Mouse (Mus musculus) neural tube, embryonic 11.5 days (tissue): Measurements from ENCODE around the gene Rapgef5. TPM values are rescaled to one million over a fixed set of nuclear protein-coding genes. Genes with fewer than 3 reads are reported as not detected.

ENCODE experiments used
- ATAC-seq: fragments of 200-750 bp; cut with Nextera tagmentation; 2 replicates; pipeline ENCODE4 v1.8.0; 2017; ENCODE audit warnings: moderate number of reproducible peaks, mild to moderate bottlenecking, moderate TSS enrichment, moderate library complexity; ENCODE audit not compliant: insufficient read depth, low FRiP score, low TSS enrichment
- DNase-seq: peaks from one replicate; pipeline ENCODE4 v3.0.0-alpha.2; 2015; ENCODE audit warnings: low spot score
- H3K27ac ChIP-seq: fragments of 300-500 bp; sonication (generic); 2 replicates; pipeline ENCODE4 v1.5.1; 2014; ENCODE audit warnings: low read depth, mild to moderate bottlenecking, low read length
- H3K27me3 ChIP-seq: fragments of 300-500 bp; sonication (generic); 2 replicates; pipeline ENCODE4 v1.6.1; 2014; ENCODE audit warnings: mild to moderate bottlenecking, low read length, mixed read lengths; ENCODE audit not compliant: control insufficient read depth, insufficient read depth
- H3K36me3 ChIP-seq: fragments of 300-500 bp; sonication (generic); 2 replicates; pipeline ENCODE4 v1.6.1; 2014; ENCODE audit warnings: mild to moderate bottlenecking, low read length, moderate library complexity, mixed read lengths; ENCODE audit not compliant: control insufficient read depth, insufficient read depth
- H3K4me1 ChIP-seq: fragments of 300-500 bp; sonication (generic); 2 replicates; pipeline ENCODE4 v1.6.1; 2014; ENCODE audit warnings: low read length, mixed read lengths; ENCODE audit not compliant: control insufficient read depth, insufficient read depth
- H3K4me2 ChIP-seq: fragments of 300-500 bp; sonication (generic); 2 replicates; pipeline ENCODE4 v1.6.1; 2014; ENCODE audit warnings: low read depth, mild to moderate bottlenecking, moderate library complexity
- H3K4me3 ChIP-seq: fragments of 300-500 bp; sonication (generic); 2 replicates; pipeline ENCODE4 v1.5.1; 2014; ENCODE audit warnings: low read depth, low read length
- H3K9ac ChIP-seq: fragments of 300-500 bp; sonication (generic); 2 replicates; pipeline ENCODE4 v1.6.1; 2014; ENCODE audit warnings: mild to moderate bottlenecking, low read length
- H3K9me3 ChIP-seq: fragments of 300-500 bp; sonication (generic); 2 replicates; pipeline ENCODE4 v1.6.1; 2016; ENCODE audit warnings: low read length; ENCODE audit not compliant: control insufficient read depth
- WGBS: fragments of 180-500 bp; shearing (Covaris S2); extraction: QIAGEN DNeasy Blood & Tissue Kit; methylation state at CpG from one replicate; pipeline ENCODE4 v1.1.7; 2014; 5-methylcytosine and 5-hydroxymethylcytosine counted together
- polyA plus RNA-seq: library from polyadenylated mRNA; unstranded; fragments of >200 nt; fragmentation: Nextera tagmentation; extraction: Ambion mirVana; gene quantifications from 2 replicates; pipeline ENCODE4 v1.2.1, GENCODE M21; 2014

Gene Rapgef5
- polyA plus RNA-seq, 1 experiment from 2014 or later = 16.6 TPM

DNA sequence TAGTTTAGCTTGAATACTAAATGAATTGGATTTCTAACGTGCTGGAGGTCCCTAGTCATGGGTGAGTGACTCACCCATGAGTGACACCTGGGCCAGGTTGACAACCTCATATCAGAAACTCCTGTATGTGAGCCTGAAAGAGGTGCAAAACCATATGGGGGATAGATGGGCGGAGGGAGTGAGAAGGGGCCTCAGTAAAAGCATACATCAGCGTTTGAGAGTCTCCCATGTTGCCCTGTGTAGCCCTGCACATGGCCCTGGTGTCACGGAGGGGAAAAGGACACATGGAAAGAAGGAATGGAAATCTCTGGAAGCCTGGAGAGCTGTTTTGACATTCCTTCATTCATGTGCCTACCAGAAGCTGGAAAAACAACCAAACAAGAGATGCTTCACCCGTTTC, 175.1 kb downstream of the Rapgef5 start:
- H3K27ac ChIP-seq = no peak overlapping the region

DNA sequence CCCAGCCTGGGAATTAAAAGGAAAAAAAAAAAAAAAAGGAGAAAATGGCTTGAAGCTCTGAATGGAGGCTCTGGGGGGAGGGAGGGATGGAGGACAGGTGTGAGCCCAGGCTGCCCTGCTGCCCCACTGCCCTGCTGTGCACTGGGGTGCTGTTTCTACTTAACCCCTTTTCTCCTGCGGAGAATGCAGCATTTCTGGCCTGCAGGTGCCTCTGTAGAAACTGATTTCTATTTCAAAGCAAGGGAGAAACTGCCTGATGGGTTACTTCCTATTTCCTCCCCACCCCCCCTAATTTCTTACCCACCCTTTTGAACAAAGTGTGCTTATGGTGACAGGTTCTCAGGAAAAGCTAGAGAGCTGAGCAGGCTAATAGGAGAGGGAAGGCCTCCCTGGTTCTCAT, 176.5 kb downstream of the Rapgef5 start:
- WGBS = 29% methylated on average over 1 of the region's 1 CpGs
- no peaks in the 10 kb centered on the region for H3K36me3 ChIP-seq
- H3K4me1 ChIP-seq = peaks cover 7% of the 10 kb centered on the region
- no peak overlapping the region for H3K4me3 ChIP-seq
- ATAC-seq = no peak
- H3K9me3 ChIP-seq = no peaks in the 10 kb centered on the region
- no peak overlapping the region for H3K9ac ChIP-seq
- H3K27me3 ChIP-seq = no peaks in the 10 kb centered on the region
- no peak for DNase-seq
- no peak overlapping the region; the same call in 1 of the 2 replicates for H3K4me2 ChIP-seq
- H3K27ac ChIP-seq = no peak overlapping the region

More for the DNA sequence above, 175.1 kb downstream of the Rapgef5 start:
- no peak for ATAC-seq
- Histone ChIP-seq H3K4me3 (no peak overlapping the region), H3K36me3 (no peaks in the 10 kb centered on the region), H3K27me3 (no peaks in the 10 kb centered on the region), H3K9ac (no peak overlapping the region), H3K4me2 (peak overlapping the region; percentile 3; the same call in 1 of the 2 replicates), H3K9me3 (no peaks in the 10 kb centered on the region), H3K4me1 (peaks cover 11% of the 10 kb centered on the region)
- DNase-seq = no peak
- 78% methylated on average over 5 of the region's 5 CpGs for WGBS

GRCm38 (mm10) chr12:117699950-117700665, 183.8 kb downstream of the Rapgef5 start:
- Histone ChIP-seq H3K27me3 (no peaks in the 10 kb centered on the region), H3K36me3 (no peaks in the 10 kb centered on the region), H3K9me3 (no peaks in the 10 kb centered on the region), H3K4me3 (no peak overlapping the region), H3K4me2 (no peak overlapping the region), H3K27ac (no peak overlapping the region), H3K9ac (no peak overlapping the region), H3K4me1 (no peaks in the 10 kb centered on the region)
- WGBS = 90% methylated on average over 3 of the region's 3 CpGs
- ATAC-seq (no peak), DNase-seq (no peak)

GRCm38 (mm10) chr12:117700927-117701326, 184.6 kb downstream of the Rapgef5 start:
- H3K27ac ChIP-seq = no peak overlapping the region
- H3K4me1 ChIP-seq = no peaks in the 10 kb centered on the region
- WGBS = 72% methylated on average over 6 of the region's 6 CpGs
- no peak overlapping the region for H3K4me2 ChIP-seq
- H3K9ac ChIP-seq = no peak overlapping the region
- no peaks in the 10 kb centered on the region for H3K27me3 ChIP-seq
- no peak overlapping the region for H3K4me3 ChIP-seq
- no peak for DNase-seq
- no peaks in the 10 kb centered on the region for H3K36me3 ChIP-seq
- no peak for ATAC-seq
- H3K9me3 ChIP-seq = no peaks in the 10 kb centered on the region

DNA sequence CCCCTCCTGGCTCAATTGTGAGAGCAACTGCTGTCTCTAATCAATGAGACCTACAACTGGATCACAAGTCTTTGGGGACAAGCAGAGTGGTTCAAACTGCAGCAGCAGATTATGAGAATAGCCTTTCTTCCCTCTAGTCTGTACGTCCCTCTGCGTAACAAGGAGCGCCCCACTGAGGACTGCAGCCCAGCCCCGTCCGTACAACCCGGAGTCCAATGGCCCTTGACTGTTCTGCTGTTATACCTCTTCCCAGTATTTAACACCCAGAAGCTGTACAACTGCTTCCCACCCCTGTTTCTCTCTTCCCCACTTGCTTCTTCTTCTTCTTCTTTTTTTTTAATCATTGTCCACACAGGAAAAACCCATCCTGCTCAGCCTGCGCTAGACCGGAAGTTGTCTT, 186.0 kb downstream of the Rapgef5 start:
- H3K4me3 ChIP-seq = no peak overlapping the region
- DNase-seq (no peak), ATAC-seq (no peak)
- no peaks in the 10 kb centered on the region for H3K27me3 ChIP-seq
- WGBS = 93% methylated on average over 8 of the region's 8 CpGs
- no peak overlapping the region for H3K27ac ChIP-seq
- H3K4me1 ChIP-seq = no peaks in the 10 kb centered on the region
- H3K36me3 ChIP-seq = no peaks in the 10 kb centered on the region
- no peak overlapping the region for H3K4me2 ChIP-seq
- H3K9ac ChIP-seq = no peak overlapping the region
- no peaks in the 10 kb centered on the region for H3K9me3 ChIP-seq

- no peak for ATAC-seq
Observed at GRCm38 (mm10) chr12:117702928-117703327, 186.6 kb downstream of the Rapgef5 start.

DNA sequence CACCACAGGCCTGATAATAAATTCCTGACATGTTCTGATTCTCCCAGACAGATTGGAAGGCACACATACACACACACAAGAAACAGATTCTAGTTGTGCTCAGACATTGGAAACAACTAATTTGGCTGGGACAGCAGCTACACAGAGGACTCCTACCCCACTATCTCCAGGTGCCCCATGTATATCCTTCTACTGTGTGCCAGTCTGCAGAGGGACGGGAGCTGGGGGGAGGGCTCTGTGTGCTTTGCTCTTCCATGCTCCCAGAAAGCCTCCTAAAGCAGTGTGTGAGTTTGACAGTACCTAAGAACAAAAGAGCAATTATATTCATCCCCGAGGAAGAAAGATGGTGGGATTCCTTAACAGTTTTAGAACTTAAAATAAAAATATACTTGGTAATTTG, 187.1 kb downstream of the Rapgef5 start:
- no peak overlapping the region for H3K4me2 ChIP-seq
- H3K9me3 ChIP-seq = no peaks in the 10 kb centered on the region
- DNase-seq (no peak), ATAC-seq (no peak)
- H3K4me3 ChIP-seq = no peak overlapping the region
- 62% methylated on average over 2 of the region's 2 CpGs for WGBS
- no peaks in the 10 kb centered on the region for H3K36me3 ChIP-seq
- no peak overlapping the region for H3K27ac ChIP-seq
- H3K4me1 ChIP-seq = no peaks in the 10 kb centered on the region
- H3K9ac ChIP-seq = no peak overlapping the region
- no peaks in the 10 kb centered on the region for H3K27me3 ChIP-seq

More at GRCm38 (mm10) chr12:117702928-117703327, 186.6 kb downstream of the Rapgef5 start:
- H3K27me3 ChIP-seq = no peaks in the 10 kb centered on the region
- no peaks in the 10 kb centered on the region for H3K36me3 ChIP-seq
- no peak overlapping the region for H3K9ac ChIP-seq
- no peak for DNase-seq
- H3K4me1 ChIP-seq = no peaks in the 10 kb centered on the region
- 91% methylated on average over 9 of the region's 9 CpGs for WGBS
- H3K9me3 ChIP-seq = no peaks in the 10 kb centered on the region
- no peak overlapping the region for H3K4me3 ChIP-seq
- no peak overlapping the region for H3K27ac ChIP-seq
- H3K4me2 ChIP-seq = no peak overlapping the region

DNA sequence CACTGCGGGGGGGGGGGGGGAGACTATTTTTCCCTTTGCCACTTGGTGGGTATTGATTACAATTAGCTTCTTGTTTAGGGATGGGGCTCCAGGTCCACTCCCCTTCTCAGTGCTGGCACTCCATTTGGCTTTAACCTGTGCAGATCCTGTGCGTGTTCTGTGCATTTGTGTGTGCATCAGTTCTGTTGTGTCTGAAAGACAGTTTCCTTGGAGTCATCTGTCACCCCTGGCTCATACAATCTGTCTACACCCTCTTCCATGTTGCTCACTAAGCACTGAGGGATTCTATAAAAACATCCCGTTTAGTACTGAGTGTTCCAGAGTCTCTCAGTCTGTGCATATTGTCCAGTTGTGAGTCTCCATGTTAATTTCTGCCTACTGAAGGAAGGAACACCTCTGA, 189.0 kb downstream of the Rapgef5 start:
- H3K27ac ChIP-seq = no peak overlapping the region
- 88% methylated on average over 3 of the region's 3 CpGs for WGBS
- H3K36me3 ChIP-seq = no peaks in the 10 kb centered on the region
- H3K4me1 ChIP-seq = no peaks in the 10 kb centered on the region
- no peaks in the 10 kb centered on the region for H3K27me3 ChIP-seq
- DNase-seq (no peak), ATAC-seq (no peak)
- no peak overlapping the region for H3K9ac ChIP-seq
- H3K9me3 ChIP-seq = no peaks in the 10 kb centered on the region
- H3K4me3 ChIP-seq = no peak overlapping the region
- H3K4me2 ChIP-seq = no peak overlapping the region

DNA sequence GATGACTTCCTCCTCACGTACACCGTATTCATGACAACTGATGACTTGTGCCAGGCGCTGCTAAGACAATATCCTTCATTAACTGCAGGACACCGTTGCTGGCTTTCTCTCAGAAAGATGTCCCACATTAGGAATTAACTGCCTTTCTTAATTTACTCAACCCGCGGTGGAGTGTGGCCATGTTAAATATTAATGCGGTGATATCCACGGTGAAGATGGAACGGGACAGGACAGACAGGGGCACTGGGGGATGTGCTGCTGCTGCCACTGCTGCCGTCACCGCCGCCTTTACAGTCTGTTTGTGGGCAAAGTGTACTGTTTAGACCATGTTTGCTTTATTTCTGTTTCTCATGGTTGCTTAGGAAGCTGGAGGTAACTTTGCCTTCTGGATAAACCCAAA, 193.0 kb downstream of the Rapgef5 start:
- DNase-seq = no peak

More for the DNA sequence above, 193.0 kb downstream of the Rapgef5 start:
- Histone ChIP-seq H3K27me3 (no peaks in the 10 kb centered on the region), H3K9ac (no peak overlapping the region), H3K36me3 (no peaks in the 10 kb centered on the region), H3K4me3 (no peak overlapping the region), H3K4me1 (no peaks in the 10 kb centered on the region), H3K27ac (no peak overlapping the region), H3K9me3 (no peaks in the 10 kb centered on the region), H3K4me2 (no peak overlapping the region)
- ATAC-seq = no peak
- 81% methylated on average over 12 of the region's 12 CpGs for WGBS
